Mouse (Mus musculus): ENCODE measurements around the gene Pum2. TPM values are rescaled to one million over a fixed set of nuclear protein-coding genes. Genes with fewer than 3 reads are reported as not detected.
"Not testable (repeated sequence)": the region's sequence is repeated elsewhere in the genome, so short reads cannot be mapped to it uniquely, and the experiment has no call there.

The Pum2 gene
- polyA plus RNA-seq, 1 experiment from 2014 or later, result 42.1 TPM

- Histone ChIP-seq H3K4me1 (replicated peaks; ENCODE audit: control insufficient read depth, insufficient read depth, low read length) (no peaks in the 10 kb centered on the region), H3K27me3 (ENCODE audit: control insufficient read depth, insufficient read depth, low read depth, low read length) (no peaks in the 10 kb centered on the region), H3K36me3 (ENCODE audit: control insufficient read depth, insufficient read depth, low read length) (no peaks in the 10 kb centered on the region), H3K9me3 (ENCODE audit: control insufficient read depth, low read length) (no peaks in the 10 kb centered on the region), H3K9ac (ENCODE audit: low read length) (peak overlapping the region; percentile 98), H3K4me2 (ENCODE audit: low read depth, low read length) (peak overlapping the region; percentile 71), H3K27ac (ENCODE audit: low read length) (peak overlapping the region; percentile 97), H3K4me3 (ENCODE audit: low read length) (peak overlapping the region; percentile 94)
- peak; percentile 99 for ATAC-seq (ENCODE audit: low read depth)
- under 1% methylated on average over 46 of the region's 47 CpGs for WGBS
Measured at GRCm38 (mm10) chr12:8640711-8641424, 33.1 kb upstream of the Pum2 start.

- Histone ChIP-seq H3K4me3 (ENCODE audit: low read length) (peak overlapping the region; percentile 94), H3K4me2 (ENCODE audit: low read depth, low read length) (peak overlapping the region; percentile 71), H3K27me3 (ENCODE audit: control insufficient read depth, insufficient read depth, low read depth, low read length) (no peaks in the 10 kb centered on the region), H3K27ac (ENCODE audit: low read length) (0 out of 2 replicates have a peak overlapping the region, but pooled peaks have one; percentile 10), H3K9ac (ENCODE audit: low read length) (peak overlapping the region; percentile 98), H3K36me3 (ENCODE audit: control insufficient read depth, insufficient read depth, low read length) (no peaks in the 10 kb centered on the region), H3K4me1 (replicated peaks; ENCODE audit: control insufficient read depth, insufficient read depth, low read length) (no peaks in the 10 kb centered on the region), H3K9me3 (ENCODE audit: control insufficient read depth, low read length) (no peaks in the 10 kb centered on the region)
- 8% methylated on average over 10 of the region's 10 CpGs for WGBS
- peak; percentile 30; the same call in 1 of the 2 replicates for ATAC-seq (ENCODE audit: low read depth)
Measured at GRCm38 (mm10) chr12:8641425-8641735, 32.6 kb upstream of the Pum2 start.

- not testable (repeated sequence) for H3K9ac ChIP-seq (ENCODE audit: low read length); H3K4me1 ChIP-seq (replicated peaks; ENCODE audit: control insufficient read depth, insufficient read depth, low read length); H3K4me2 ChIP-seq (ENCODE audit: low read depth, low read length); H3K27ac ChIP-seq (ENCODE audit: low read length); H3K27me3 ChIP-seq (ENCODE audit: control insufficient read depth, insufficient read depth, low read depth, low read length); H3K4me3 ChIP-seq (ENCODE audit: low read length); H3K36me3 ChIP-seq (ENCODE audit: control insufficient read depth, insufficient read depth, low read length); H3K9me3 ChIP-seq (ENCODE audit: control insufficient read depth, low read length); ATAC-seq (ENCODE audit: low read depth)
- 54% methylated on average over 8 of the region's 8 CpGs for WGBS
Measured at GRCm38 (mm10) chr12:8648211-8648610, 25.7 kb upstream of the Pum2 start.

GRCm38 (mm10) chr12:8650027-8650426 lies 23.9 kb upstream of the Pum2 start:
- not testable (repeated sequence) for H3K4me1 ChIP-seq (replicated peaks; ENCODE audit: control insufficient read depth, insufficient read depth, low read length); H3K4me3 ChIP-seq (ENCODE audit: low read length); H3K27ac ChIP-seq (ENCODE audit: low read length); ATAC-seq (ENCODE audit: low read depth); H3K9ac ChIP-seq (ENCODE audit: low read length); H3K27me3 ChIP-seq (ENCODE audit: control insufficient read depth, insufficient read depth, low read depth, low read length); H3K9me3 ChIP-seq (ENCODE audit: control insufficient read depth, low read length); H3K4me2 ChIP-seq (ENCODE audit: low read depth, low read length); H3K36me3 ChIP-seq (ENCODE audit: control insufficient read depth, insufficient read depth, low read length)
- WGBS, result 57% methylated on average over 3 of the region's 3 CpGs

- Histone ChIP-seq H3K36me3 (ENCODE audit: control insufficient read depth, insufficient read depth, low read length) (no peaks in the 10 kb centered on the region), H3K4me1 (replicated peaks; ENCODE audit: control insufficient read depth, insufficient read depth, low read length) (no peaks in the 10 kb centered on the region), H3K4me3 (ENCODE audit: low read length) (no peak overlapping the region), H3K9ac (ENCODE audit: low read length) (0 out of 2 replicates have a peak overlapping the region, but pooled peaks have one; percentile 11), H3K27me3 (ENCODE audit: control insufficient read depth, insufficient read depth, low read depth, low read length) (no peaks in the 10 kb centered on the region), H3K4me2 (ENCODE audit: low read depth, low read length) (no peak overlapping the region), H3K9me3 (ENCODE audit: control insufficient read depth, low read length) (no peaks in the 10 kb centered on the region), H3K27ac (ENCODE audit: low read length) (no peak overlapping the region)
- ATAC-seq (ENCODE audit: low read depth), result no peak
- WGBS, result 73% methylated on average over 4 of the region's 4 CpGs
Measured at GRCm38 (mm10) chr12:8656596-8656995, 17.3 kb upstream of the Pum2 start.

GRCm38 (mm10) chr12:8657116-8657515 lies 16.8 kb upstream of the Pum2 start:
- no peaks in the 10 kb centered on the region for H3K4me1 ChIP-seq (replicated peaks; ENCODE audit: control insufficient read depth, insufficient read depth, low read length)
- no peak overlapping the region for H3K4me2 ChIP-seq (ENCODE audit: low read depth, low read length)
- no peaks in the 10 kb centered on the region for H3K9me3 ChIP-seq (ENCODE audit: control insufficient read depth, low read length)
- no peak for ATAC-seq (ENCODE audit: low read depth)
- H3K27ac ChIP-seq (ENCODE audit: low read length), result no peak overlapping the region
- H3K9ac ChIP-seq (ENCODE audit: low read length), result no peak overlapping the region
- no peak overlapping the region for H3K4me3 ChIP-seq (ENCODE audit: low read length)
- no peaks in the 10 kb centered on the region for H3K36me3 ChIP-seq (ENCODE audit: control insufficient read depth, insufficient read depth, low read length)
- H3K27me3 ChIP-seq (ENCODE audit: control insufficient read depth, insufficient read depth, low read depth, low read length), result no peaks in the 10 kb centered on the region
- WGBS, result 67% methylated on average over 10 of the region's 10 CpGs

- Histone ChIP-seq H3K27me3 (ENCODE audit: control insufficient read depth, insufficient read depth, low read depth, low read length) (no peaks in the 10 kb centered on the region), H3K4me2 (ENCODE audit: low read depth, low read length) (no peak overlapping the region), H3K4me1 (replicated peaks; ENCODE audit: control insufficient read depth, insufficient read depth, low read length) (no peaks in the 10 kb centered on the region), H3K4me3 (ENCODE audit: low read length) (no peak overlapping the region), H3K9me3 (ENCODE audit: control insufficient read depth, low read length) (no peaks in the 10 kb centered on the region), H3K36me3 (ENCODE audit: control insufficient read depth, insufficient read depth, low read length) (no peaks in the 10 kb centered on the region), H3K27ac (ENCODE audit: low read length) (no peak overlapping the region), H3K9ac (ENCODE audit: low read length) (no peak overlapping the region)
- 87% methylated on average over 6 of the region's 6 CpGs for WGBS
- ATAC-seq (ENCODE audit: low read depth), result no peak
Measured at GRCm38 (mm10) chr12:8657629-8658366, 16.1 kb upstream of the Pum2 start.

GRCm38 (mm10) chr12:8659406-8660279 lies 14.3 kb upstream of the Pum2 start:
- ATAC-seq (ENCODE audit: low read depth), result no peak
- Histone ChIP-seq H3K9me3 (ENCODE audit: control insufficient read depth, low read length) (no peaks in the 10 kb centered on the region), H3K36me3 (ENCODE audit: control insufficient read depth, insufficient read depth, low read length) (no peaks in the 10 kb centered on the region), H3K27ac (ENCODE audit: low read length) (no peak overlapping the region), H3K4me1 (replicated peaks; ENCODE audit: control insufficient read depth, insufficient read depth, low read length) (no peaks in the 10 kb centered on the region), H3K9ac (ENCODE audit: low read length) (no peak overlapping the region), H3K27me3 (ENCODE audit: control insufficient read depth, insufficient read depth, low read depth, low read length) (no peaks in the 10 kb centered on the region), H3K4me3 (ENCODE audit: low read length) (no peak overlapping the region), H3K4me2 (ENCODE audit: low read depth, low read length) (no peak overlapping the region)
- WGBS, result 78% methylated on average over 15 of the region's 15 CpGs

- no peaks in the 10 kb centered on the region for H3K36me3 ChIP-seq (ENCODE audit: control insufficient read depth, insufficient read depth, low read length)
- no peaks in the 10 kb centered on the region for H3K27me3 ChIP-seq (ENCODE audit: control insufficient read depth, insufficient read depth, low read depth, low read length)
Measured at GRCm38 (mm10) chr12:8661747-8662146, 12.2 kb upstream of the Pum2 start.

More at GRCm38 (mm10) chr12:8661747-8662146, 12.2 kb upstream of the Pum2 start:
- Histone ChIP-seq H3K9me3 (ENCODE audit: control insufficient read depth, low read length) (no peaks in the 10 kb centered on the region), H3K4me1 (replicated peaks; ENCODE audit: control insufficient read depth, insufficient read depth, low read length) (no peaks in the 10 kb centered on the region), H3K9ac (ENCODE audit: low read length) (no peak overlapping the region), H3K27ac (ENCODE audit: low read length) (no peak overlapping the region), H3K4me2 (ENCODE audit: low read depth, low read length) (no peak overlapping the region), H3K4me3 (ENCODE audit: low read length) (no peak overlapping the region)
- ATAC-seq (ENCODE audit: low read depth), result no peak
- WGBS, result 47% methylated on average over 3 of the region's 3 CpGs

Data from lung, embryonic 16.5 days (tissue).